Mouse (Mus musculus): ENCODE measurements around the gene Jpt1. TPM values are rescaled to one million over a fixed set of nuclear protein-coding genes. Genes with fewer than 3 reads are reported as not detected.
"Not testable (repeated sequence)": the region's sequence is repeated elsewhere in the genome, so short reads cannot be mapped to it uniquely, and the experiment has no call there.

The Jpt1 gene
- 592 and 614 TPM in 2 replicates for polyA plus RNA-seq (2016; fragmentation: Nextera tagmentation; extraction: Ambion mirVana)

DNA sequence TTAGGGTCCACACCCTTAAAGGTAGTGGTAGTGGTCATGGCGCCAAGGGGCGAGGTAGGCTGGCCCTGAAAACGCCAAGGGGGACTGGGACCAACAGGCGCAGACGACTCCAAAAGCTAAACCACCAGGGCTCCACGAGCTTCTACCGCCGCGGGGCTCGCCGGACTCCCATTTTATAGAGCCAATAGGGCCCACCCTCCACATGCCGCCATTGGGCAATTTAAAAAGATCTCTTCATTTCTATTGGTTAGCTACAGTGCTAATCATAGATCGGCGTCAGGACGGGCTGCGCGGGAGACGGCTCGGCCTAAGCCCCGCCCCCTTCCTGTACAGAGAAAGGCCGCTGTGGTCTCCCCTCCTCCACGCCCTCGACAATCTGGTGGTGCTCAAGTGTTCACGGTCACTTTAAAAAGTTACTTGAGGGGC lies at the start of gene Jpt1:
Jpt1 (minus strand) TSS at position 150 of the 426 bp plus-strand sequence.
- under 1% methylated on average over 24 of the region's 24 CpGs for WGBS
- H3K4me3 ChIP-seq, result peak within 1 kb of the TSS; percentile 92
- H3K4me1 ChIP-seq, result peaks cover 43% of the 10 kb centered on the region
- no peaks in the 10 kb centered on the region for H3K27me3 ChIP-seq (replicated peaks; ENCODE audit: low read depth, poor library complexity, severe bottlenecking)
- DNase-seq (ENCODE audit: low spot score), result peak; percentile 97
- H3K9me3 ChIP-seq, result no peaks in the 10 kb centered on the region
- H3K27ac ChIP-seq (replicated peaks), result peak within 1 kb of the TSS; percentile 97
- H3K36me3 ChIP-seq (replicated peaks), result peaks cover 3% of the 10 kb centered on the region; the same call in 1 of the 2 replicates

DNA sequence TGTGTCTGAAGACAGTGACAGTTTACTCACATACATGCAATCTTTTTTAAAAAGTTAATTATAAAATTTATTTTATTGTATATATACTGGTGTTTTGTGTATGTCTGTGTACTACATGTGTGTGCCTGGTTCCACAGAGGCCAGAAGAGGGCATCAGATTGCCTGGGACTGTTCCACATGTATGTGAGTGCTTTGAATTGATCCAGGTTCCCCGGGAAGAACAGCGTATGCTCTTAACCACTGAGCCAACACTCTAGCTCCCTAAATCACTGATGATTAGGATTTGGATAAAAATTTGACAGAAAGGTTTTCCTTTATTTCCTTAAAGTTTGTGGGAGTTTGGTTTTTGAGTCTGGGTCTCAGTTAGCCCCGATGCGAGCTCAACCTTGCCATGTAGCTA lies 49.2 kb upstream of the Jpt1 start:
- 44% methylated on average over 4 of the region's 4 CpGs for WGBS
- Histone ChIP-seq H3K27me3 (replicated peaks; ENCODE audit: low read depth, poor library complexity, severe bottlenecking) (no peaks in the 10 kb centered on the region), H3K27ac (replicated peaks) (peak overlapping the region; percentile 99), H3K9me3 (no peaks in the 10 kb centered on the region), H3K36me3 (replicated peaks) (peaks cover 28% of the 10 kb centered on the region), H3K4me1 (peaks cover 24% of the 10 kb centered on the region), H3K4me3 (peak overlapping the region; percentile 92)
- no peak for DNase-seq (ENCODE audit: low spot score)

- H3K27ac ChIP-seq (replicated peaks), result no peak overlapping the region
- no peak overlapping the region for H3K4me3 ChIP-seq
- H3K36me3 ChIP-seq (replicated peaks), result no peaks in the 10 kb centered on the region
- 0 out of 2 replicates have a peak, but pooled peaks cover 3% of the 10 kb centered on the region for H3K4me1 ChIP-seq
- 81% methylated on average over 17 of the region's 17 CpGs for WGBS
- DNase-seq (ENCODE audit: low spot score), result no peak
- no peaks in the 10 kb centered on the region for H3K27me3 ChIP-seq (replicated peaks; ENCODE audit: low read depth, poor library complexity, severe bottlenecking)
- H3K9me3 ChIP-seq, result no peaks in the 10 kb centered on the region
Measured at GRCm38 (mm10) chr11:115555717-115556116, 41.5 kb upstream of the Jpt1 start.

DNA sequence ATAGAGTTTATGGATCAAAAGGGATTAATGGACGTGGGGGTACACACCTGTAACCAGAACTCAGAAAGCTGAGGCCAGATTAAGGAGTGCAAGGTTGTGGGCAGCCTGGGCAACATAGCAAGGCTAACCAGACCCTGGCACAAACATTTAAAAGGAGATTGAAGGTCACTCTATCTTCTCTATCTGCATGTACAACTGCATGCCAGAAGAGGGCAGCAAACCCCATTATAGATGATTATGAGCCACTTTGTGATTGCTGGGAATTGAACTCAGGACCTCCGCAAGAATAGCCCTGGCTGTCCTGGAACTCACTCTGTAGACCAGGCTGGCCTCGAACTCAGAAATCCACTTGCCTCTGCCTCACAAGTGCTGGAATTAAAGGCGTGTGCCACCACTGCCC lies 38.6 kb upstream of the Jpt1 start:
- Histone ChIP-seq H3K36me3 (replicated peaks) (no peaks in the 10 kb centered on the region), H3K9me3 (no peaks in the 10 kb centered on the region), H3K4me1 (0 out of 2 replicates have a peak, but pooled peaks cover 3% of the 10 kb centered on the region), H3K4me3 (no peak overlapping the region), H3K27ac (replicated peaks) (no peak overlapping the region), H3K27me3 (replicated peaks; ENCODE audit: low read depth, poor library complexity, severe bottlenecking) (no peaks in the 10 kb centered on the region)
- WGBS, result 61% methylated on average over 4 of the region's 4 CpGs
- DNase-seq (ENCODE audit: low spot score), result no peak

GRCm38 (mm10) chr11:115543571-115543970 lies 29.4 kb upstream of the Jpt1 start:
- no peak for DNase-seq (ENCODE audit: low spot score)
- 87% methylated on average over 4 of the region's 4 CpGs for WGBS
- no peaks in the 10 kb centered on the region for H3K36me3 ChIP-seq (replicated peaks)
- H3K27me3 ChIP-seq (replicated peaks; ENCODE audit: low read depth, poor library complexity, severe bottlenecking), result peaks cover 9% of the 10 kb centered on the region; the same call in 1 of the 2 replicates
- no peaks in the 10 kb centered on the region for H3K4me1 ChIP-seq
- H3K4me3 ChIP-seq, result no peak overlapping the region
- H3K9me3 ChIP-seq, result no peaks in the 10 kb centered on the region
- no peak overlapping the region for H3K27ac ChIP-seq (replicated peaks)

- 65% methylated on average over 2 of the region's 2 CpGs for whole genome bisulfite sequencing
- Histone ChIP-seq H3K27ac (replicated peaks) (no peak overlapping the region), H3K4me3 (no peak overlapping the region), H3K36me3 (replicated peaks) (peaks cover 16% of the 10 kb centered on the region), H3K27me3 (replicated peaks; ENCODE audit: low read depth, poor library complexity, severe bottlenecking) (peaks cover 5% of the 10 kb centered on the region; the same call in 1 of the 2 replicates), H3K4me1 (peaks cover 14% of the 10 kb centered on the region), H3K9me3 (no peaks in the 10 kb centered on the region)
- DNase-seq (ENCODE audit: low spot score), result no peak
Measured at GRCm38 (mm10) chr11:115538045-115538444, 23.9 kb upstream of the Jpt1 start.

- Histone ChIP-seq H3K9me3 (no peaks in the 10 kb centered on the region), H3K27ac (replicated peaks) (peak overlapping the region; percentile 99), H3K36me3 (replicated peaks) (peaks cover 26% of the 10 kb centered on the region), H3K27me3 (replicated peaks; ENCODE audit: low read depth, poor library complexity, severe bottlenecking) (no peaks in the 10 kb centered on the region), H3K4me3 (peak overlapping the region; percentile 98), H3K4me1 (peaks cover 14% of the 10 kb centered on the region)
- no peak for DNase-seq (ENCODE audit: low spot score)
- 87% methylated on average over 10 of the region's 10 CpGs for WGBS
Measured at GRCm38 (mm10) chr11:115536856-115537568, 22.8 kb upstream of the Jpt1 start.

DNA sequence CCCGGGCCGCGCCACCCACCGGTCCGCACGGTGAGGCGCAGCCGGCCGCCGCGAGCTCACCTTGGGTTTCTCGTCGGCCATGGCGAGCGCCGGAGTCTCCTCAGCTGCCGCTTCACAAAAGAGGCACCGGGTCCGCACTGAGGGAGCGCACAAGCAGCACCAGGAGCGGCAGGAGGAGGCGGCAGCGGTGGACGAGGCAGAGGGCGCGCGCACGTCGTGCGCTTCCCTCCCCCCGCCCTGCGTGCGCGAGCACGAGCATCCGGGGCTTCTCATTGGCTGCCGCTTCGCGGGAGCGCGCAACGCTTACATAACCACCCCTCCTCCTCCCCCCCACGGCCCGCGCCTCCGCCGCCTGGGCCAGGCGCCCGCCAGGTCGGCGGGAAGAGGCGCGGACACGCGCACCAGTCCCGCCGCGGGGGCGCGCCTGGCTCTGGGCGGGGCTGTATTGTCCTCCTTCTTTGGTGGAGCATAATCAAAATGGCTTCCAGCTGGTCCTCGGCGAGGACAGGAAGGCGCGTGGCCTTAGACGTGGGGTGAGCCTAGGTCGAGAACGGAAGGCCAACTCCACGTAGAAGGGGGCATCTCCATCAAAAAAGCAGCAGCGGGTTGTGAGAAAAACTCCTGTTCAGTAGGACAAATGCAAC lies 22.0 kb upstream of the Jpt1 start, which contains the start of gene Sumo2:
Sumo2 (minus strand) TSS at position 239 of the 644 bp plus-strand sequence.
- H3K36me3 ChIP-seq (replicated peaks), result peaks cover 35% of the 10 kb centered on the region
- WGBS, result under 1% methylated on average over 66 of the region's 70 CpGs

DNA sequence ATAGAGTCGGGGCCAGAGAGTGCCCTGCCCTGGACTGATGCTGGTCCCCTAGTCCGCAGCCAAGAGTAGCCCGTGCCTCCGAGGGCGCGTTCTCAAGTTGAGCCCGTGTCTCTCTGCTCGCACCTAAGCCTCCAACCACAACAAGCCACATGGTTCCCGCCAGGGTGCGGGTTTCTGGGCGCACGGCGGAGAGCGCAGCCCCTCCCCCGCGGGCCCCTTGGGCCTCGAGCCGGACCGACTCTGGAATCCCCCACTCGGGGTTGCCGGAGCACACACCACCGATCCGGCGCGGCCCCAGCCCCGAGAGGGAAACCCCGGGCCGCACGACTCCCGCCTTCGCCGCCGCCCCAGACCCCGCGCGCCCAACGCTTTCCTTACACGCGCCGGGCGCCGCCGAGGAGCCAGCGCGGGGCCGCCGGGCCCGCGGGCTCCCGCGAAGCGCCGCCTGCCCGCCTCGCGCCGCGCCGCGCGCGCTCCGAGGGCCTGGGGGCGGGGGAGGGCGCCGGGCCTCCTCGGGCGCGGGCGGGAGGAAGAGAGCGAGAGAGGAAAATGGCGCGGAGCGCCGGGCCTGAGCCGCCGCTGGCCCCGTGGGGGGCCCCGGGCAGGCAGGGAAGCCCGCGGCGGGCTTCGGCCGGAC lies 21.3 kb upstream of the Jpt1 start:
- Histone ChIP-seq H3K36me3 (replicated peaks) (peaks cover 41% of the 10 kb centered on the region), H3K27ac (replicated peaks) (peak overlapping the region; percentile 99), H3K4me1 (peaks cover 14% of the 10 kb centered on the region), H3K4me3 (peak overlapping the region; percentile 98), H3K27me3 (replicated peaks; ENCODE audit: low read depth, poor library complexity, severe bottlenecking) (no peaks in the 10 kb centered on the region), H3K9me3 (no peaks in the 10 kb centered on the region)
- under 1% methylated on average over 84 of the region's 84 CpGs for WGBS
- peak; percentile 79 for DNase-seq (ENCODE audit: low spot score)

More for the DNA sequence above, 22.0 kb upstream of the Jpt1 start, which contains the start of gene Sumo2:
- Histone ChIP-seq H3K4me3 (peak within 1 kb of the TSS; percentile 98), H3K9me3 (no peaks in the 10 kb centered on the region), H3K27me3 (replicated peaks; ENCODE audit: low read depth, poor library complexity, severe bottlenecking) (no peaks in the 10 kb centered on the region), H3K4me1 (peaks cover 14% of the 10 kb centered on the region), H3K27ac (replicated peaks) (peak within 1 kb of the TSS; percentile 99)
- DNase-seq (ENCODE audit: low spot score), result peak; percentile 99

DNA sequence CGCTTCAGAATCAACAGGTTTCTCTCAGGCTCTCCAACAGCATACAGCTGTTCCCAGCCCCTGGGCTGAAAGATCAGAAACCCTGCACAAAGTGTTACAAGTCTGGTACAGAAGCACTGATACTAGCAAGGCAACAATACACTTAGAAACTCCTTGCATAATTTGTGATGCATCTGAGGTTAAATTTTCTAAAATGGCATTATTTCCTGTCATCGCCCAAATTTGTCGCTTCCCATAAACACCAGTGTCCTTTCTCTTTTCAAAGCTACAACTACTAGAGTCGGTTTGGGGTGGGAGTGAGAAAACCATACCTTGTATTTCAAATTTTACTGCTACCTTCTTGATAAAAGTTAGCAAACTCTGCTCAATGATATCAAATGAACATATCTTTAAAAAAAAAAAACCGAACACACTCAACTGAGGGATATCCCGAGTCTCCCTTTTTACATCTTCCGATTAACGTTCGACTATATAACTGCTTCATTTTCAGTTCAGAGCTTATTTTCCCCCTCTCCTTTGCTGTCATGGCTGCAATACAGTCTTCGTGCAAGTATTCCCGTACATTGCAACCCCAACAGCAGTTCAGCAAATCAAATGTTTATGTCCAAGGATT lies 20.7 kb upstream of the Jpt1 start:
- peak overlapping the region; percentile 98 for H3K4me3 ChIP-seq
- H3K27ac ChIP-seq (replicated peaks), result peak overlapping the region; percentile 99
- peaks cover 48% of the 10 kb centered on the region for H3K36me3 ChIP-seq (replicated peaks)
- H3K27me3 ChIP-seq (replicated peaks; ENCODE audit: low read depth, poor library complexity, severe bottlenecking), result no peaks in the 10 kb centered on the region
- 10% methylated on average over 11 of the region's 11 CpGs for WGBS
- no peaks in the 10 kb centered on the region for H3K9me3 ChIP-seq
- H3K4me1 ChIP-seq, result peaks cover 14% of the 10 kb centered on the region
- no peak for DNase-seq (ENCODE audit: low spot score)

- not testable (repeated sequence) for DNase-seq (ENCODE audit: low spot score); H3K4me1 ChIP-seq; H3K9me3 ChIP-seq; H3K27ac ChIP-seq (replicated peaks); H3K4me3 ChIP-seq; H3K27me3 ChIP-seq (replicated peaks; ENCODE audit: low read depth, poor library complexity, severe bottlenecking)
- WGBS, result 85% methylated on average over 3 of the region's 3 CpGs
- peaks cover 94% of the 10 kb centered on the region for H3K36me3 ChIP-seq (replicated peaks)
Measured at GRCm38 (mm10) chr11:115526446-115526845, 12.3 kb upstream of the Jpt1 start.

DNA sequence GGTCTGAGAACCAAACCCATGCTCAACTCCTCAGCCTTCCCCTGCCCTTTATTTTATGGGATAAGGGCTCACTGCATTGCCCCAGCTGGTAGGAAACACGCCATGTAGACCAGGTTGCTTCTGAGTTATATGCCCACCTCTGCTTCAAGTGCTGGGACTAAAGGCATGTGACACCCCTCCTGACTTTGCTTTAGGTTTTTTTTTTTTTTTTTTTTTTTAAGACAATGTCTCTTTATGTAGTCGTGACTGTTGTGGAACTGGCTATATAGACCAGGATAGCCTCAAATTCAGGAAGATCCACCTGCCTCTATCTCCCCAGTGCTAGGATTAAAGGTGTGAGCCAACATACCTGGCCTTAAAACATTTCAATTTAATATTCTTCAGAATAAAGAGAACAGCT lies 8.5 kb upstream of the Jpt1 start:
- WGBS, result 75% methylated on average over 2 of the region's 2 CpGs
- peaks cover 72% of the 10 kb centered on the region for H3K36me3 ChIP-seq (replicated peaks)
- H3K27ac ChIP-seq (replicated peaks), result no peak overlapping the region
- no peaks in the 10 kb centered on the region for H3K4me1 ChIP-seq
- no peaks in the 10 kb centered on the region for H3K27me3 ChIP-seq (replicated peaks; ENCODE audit: low read depth, poor library complexity, severe bottlenecking)
- no peak for DNase-seq (ENCODE audit: low spot score)
- H3K9me3 ChIP-seq, result no peaks in the 10 kb centered on the region
- H3K4me3 ChIP-seq, result no peak overlapping the region

Data from embryonic facial prominence, embryonic 10.5 days (tissue).